Mouse (Mus musculus) cortical plate, adult 2 months (tissue): ENCODE measurements around the gene Pdzd11.

Experiments
- CTCF ChIP-seq: fragments of 200-500 bp; IDR thresholded peaks from 2 replicates; pipeline ENCODE4 v1.5.1; 2011; ENCODE audit warnings: mild to moderate bottlenecking, control low read depth, low read length; ENCODE audit not compliant: insufficient read depth; ENCODE audit errors: extremely low read depth
- POLR2A ChIP-seq: fragments of 200-500 bp; IDR thresholded peaks from 2 replicates; pipeline ENCODE4 v1.6.1; 2011; ENCODE audit warnings: mild to moderate bottlenecking, low read length, control low read depth; ENCODE audit not compliant: insufficient read depth; ENCODE audit errors: extremely low read depth

- TF ChIP-seq POLR2A (no peak), CTCF (no peak)
Observed at GRCm38 (mm10) chrX:100638477-100638876, 12.1 kb upstream of the Pdzd11 start.
